Mouse (Mus musculus) macrophage (primary cell): ENCODE measurements around the gene Onecut1. TPM values are rescaled to one million over a fixed set of nuclear protein-coding genes. Genes with fewer than 3 reads are reported as not detected.

Source experiments
- H3K27ac ChIP-seq: fragments of 350-480 bp; formaldehyde crosslinking; 2 replicates; pipeline ENCODE4 v1.9.0; 2021
- H3K36me3 ChIP-seq: fragments of 350-480 bp; formaldehyde crosslinking; 2 replicates; pipeline ENCODE4 v1.9.0; 2021; ENCODE audit errors: inconsistent target
- H3K4me3 ChIP-seq: fragments of 350-480 bp; formaldehyde crosslinking; 2 replicates; pipeline ENCODE4 v1.9.0; 2021; ENCODE audit errors: inconsistent target
- H3K79me2 ChIP-seq: fragments of 350-480 bp; formaldehyde crosslinking; 2 replicates; pipeline ENCODE4 v1.9.0; 2021; ENCODE audit errors: inconsistent target
- WGBS: methylation state at CpG from one replicate; pipeline ENCODE4 v1.1.7; 2026; ENCODE audit warnings: inconsistent platforms; ENCODE audit not compliant: missing documents; 5-methylcytosine and 5-hydroxymethylcytosine counted together
- polyA plus RNA-seq: library from polyadenylated mRNA; stranded (reverse); fragments of 250-400 nt; gene quantifications from 3 replicates; pipeline ENCODE4 v1.2.4, GENCODE M21; 2018; ENCODE audit warnings: inconsistent platforms
- total RNA-seq, 78 experiments: library from RNA; depleted of rRNA; stranded (reverse); fragments of 250-400 nt; gene quantifications; 1 replicate in 9 of 78; 2 replicates in 24 of 78; 3 replicates in 43 of 78; 4 replicates in 2 of 78; pipeline ENCODE4 v1.2.4; 2018; ENCODE audit warnings: inconsistent platforms in 56 of 78

Gene Onecut1
- total RNA-seq (2018; cell fraction: chromatin; rRNA removed), result not detected
- total RNA-seq (2018; cell fraction: cytosol; rRNA removed), result not detected
- not detected for total RNA-seq (2018; cell fraction: nucleus; rRNA removed)
- polyA plus RNA-seq, result not detected in 3 replicates

- Histone ChIP-seq H3K4me3 (no peak within 1 kb of the TSS), H3K79me2 (no peaks in the 10 kb centered on the region), H3K27ac (no peak within 1 kb of the TSS), H3K36me3 (no peaks in the 10 kb centered on the region)
- WGBS, result 2% methylated on average over 24 of the region's 45 CpGs
Observed at GRCm38 (mm10) chr9:74861561-74861980, at the start of gene Onecut1. Gene Onecut1, plus strand, starts transcription at chr9:74861921.

GRCm38 (mm10) chr9:74819736-74820511 lies 41.8 kb upstream of the Onecut1 start:
- Histone ChIP-seq H3K36me3 (no peaks in the 10 kb centered on the region), H3K27ac (no peak overlapping the region), H3K4me3 (no peak overlapping the region), H3K79me2 (no peaks in the 10 kb centered on the region)
- 91% methylated on average over 19 of the region's 19 CpGs for WGBS

GRCm38 (mm10) chr9:74825102-74825501 lies 36.6 kb upstream of the Onecut1 start:
- no peaks in the 10 kb centered on the region for H3K36me3 ChIP-seq
- no peak overlapping the region for H3K4me3 ChIP-seq
- H3K79me2 ChIP-seq, result no peaks in the 10 kb centered on the region
- no peak overlapping the region for H3K27ac ChIP-seq
- 8% methylated on average over 2 of the region's 2 CpGs for WGBS

GRCm38 (mm10) chr9:74829206-74829605 lies 32.5 kb upstream of the Onecut1 start:
- Histone ChIP-seq H3K79me2 (no peaks in the 10 kb centered on the region), H3K4me3 (no peak overlapping the region), H3K36me3 (no peaks in the 10 kb centered on the region), H3K27ac (no peak overlapping the region)
- WGBS, result 70% methylated on average over 3 of the region's 3 CpGs

- Histone ChIP-seq H3K36me3 (no peaks in the 10 kb centered on the region), H3K4me3 (no peak overlapping the region), H3K79me2 (no peaks in the 10 kb centered on the region), H3K27ac (no peak overlapping the region)
- 81% methylated on average over 4 of the region's 4 CpGs for WGBS
Observed at GRCm38 (mm10) chr9:74842890-74843289, 18.8 kb upstream of the Onecut1 start.

- no peaks in the 10 kb centered on the region for H3K36me3 ChIP-seq
- no peak overlapping the region for H3K27ac ChIP-seq
- WGBS, result 10% methylated on average over 33 of the region's 33 CpGs
- H3K4me3 ChIP-seq, result no peak overlapping the region
- no peaks in the 10 kb centered on the region for H3K79me2 ChIP-seq
Observed at GRCm38 (mm10) chr9:74846867-74847830, 14.6 kb upstream of the Onecut1 start.

- no peaks in the 10 kb centered on the region for H3K36me3 ChIP-seq
- no peak overlapping the region for H3K27ac ChIP-seq
- H3K4me3 ChIP-seq, result no peak overlapping the region
- 3% methylated on average over 46 of the region's 46 CpGs for WGBS
- no peaks in the 10 kb centered on the region for H3K79me2 ChIP-seq
Observed at GRCm38 (mm10) chr9:74848411-74849194, 13.1 kb upstream of the Onecut1 start.

- no peak overlapping the region for H3K4me3 ChIP-seq
- 7% methylated on average over 32 of the region's 63 CpGs for WGBS
- H3K36me3 ChIP-seq, result no peaks in the 10 kb centered on the region
- no peak overlapping the region for H3K27ac ChIP-seq
- no peaks in the 10 kb centered on the region for H3K79me2 ChIP-seq
Observed at GRCm38 (mm10) chr9:74849195-74849978, 12.3 kb upstream of the Onecut1 start.

- 10% methylated on average over 12 of the region's 12 CpGs for WGBS
- H3K36me3 ChIP-seq, result no peaks in the 10 kb centered on the region
- no peak overlapping the region for H3K27ac ChIP-seq
- H3K79me2 ChIP-seq, result no peaks in the 10 kb centered on the region
- H3K4me3 ChIP-seq, result no peak overlapping the region
Observed at GRCm38 (mm10) chr9:74849979-74850780, 11.5 kb upstream of the Onecut1 start.

GRCm38 (mm10) chr9:74850781-74851145 lies 11.0 kb upstream of the Onecut1 start:
- Histone ChIP-seq H3K79me2 (no peaks in the 10 kb centered on the region), H3K36me3 (no peaks in the 10 kb centered on the region), H3K4me3 (no peak overlapping the region), H3K27ac (no peak overlapping the region)
- WGBS, result 21% methylated on average over 5 of the region's 5 CpGs

- no peak overlapping the region for H3K27ac ChIP-seq
Observed at GRCm38 (mm10) chr9:74851601-74852000, 10.1 kb upstream of the Onecut1 start.

GRCm38 (mm10) chr9:74852361-74852760 lies 9.4 kb upstream of the Onecut1 start:
- WGBS, result 7% methylated on average over 4 of the region's 4 CpGs
- Histone ChIP-seq H3K79me2 (no peaks in the 10 kb centered on the region), H3K4me3 (no peak overlapping the region), H3K27ac (no peak overlapping the region), H3K36me3 (no peaks in the 10 kb centered on the region)

More at GRCm38 (mm10) chr9:74851601-74852000, 10.1 kb upstream of the Onecut1 start:
- WGBS, result 3% methylated on average over 5 of the region's 5 CpGs
- H3K79me2 ChIP-seq, result no peaks in the 10 kb centered on the region
- no peak overlapping the region for H3K4me3 ChIP-seq
- no peaks in the 10 kb centered on the region for H3K36me3 ChIP-seq
